Mouse (Mus musculus) forebrain, embryonic 16.5 days (tissue): Measurements from ENCODE around the gene Lrrc36. TPM values are rescaled to one million over a fixed set of nuclear protein-coding genes. Genes with fewer than 3 reads are reported as not detected.

Experiments
- ATAC-seq: fragments of 200-750 bp; cut with Nextera tagmentation; 2 replicates; pipeline ENCODE4 v1.8.0; 2017; ENCODE audit warnings: mild to moderate bottlenecking, moderate library complexity
- H3K27ac ChIP-seq: fragments of 300-500 bp; sonication (generic); 2 replicates; pipeline ENCODE4 v1.5.1; 2014; ENCODE audit warnings: low read length, control low read depth
- H3K27me3 ChIP-seq: fragments of 300-500 bp; sonication (generic); replicated peaks from 2 replicates; pipeline ENCODE4 v1.6.1; 2014; ENCODE audit warnings: low read length; ENCODE audit not compliant: control insufficient read depth, insufficient read depth
- H3K36me3 ChIP-seq: fragments of 300-500 bp; sonication (generic); 2 replicates; pipeline ENCODE4 v1.6.1; 2014; ENCODE audit not compliant: control insufficient read depth, insufficient read depth
- H3K4me1 ChIP-seq: fragments of 300-500 bp; sonication (generic); replicated peaks from 2 replicates; pipeline ENCODE4 v1.6.1; 2014; ENCODE audit warnings: low read length; ENCODE audit not compliant: control insufficient read depth, insufficient read depth
- H3K4me2 ChIP-seq: fragments of 300-500 bp; sonication (generic); 2 replicates; pipeline ENCODE4 v1.6.1; 2014; ENCODE audit warnings: mild to moderate bottlenecking, low read length, control low read depth
- H3K4me3 ChIP-seq: fragments of 300-500 bp; sonication (generic); replicated peaks from 2 replicates; pipeline ENCODE4 v1.5.1; 2014; ENCODE audit warnings: mild to moderate bottlenecking, low read length, control low read depth
- H3K9ac ChIP-seq: fragments of 300-500 bp; sonication (generic); replicated peaks from 2 replicates; pipeline ENCODE4 v1.6.1; 2014; ENCODE audit warnings: low read depth, low read length, control low read depth
- H3K9me3 ChIP-seq: fragments of 300-500 bp; sonication (generic); 2 replicates; pipeline ENCODE4 v1.6.1; 2016; ENCODE audit warnings: low read length; ENCODE audit not compliant: control insufficient read depth
- WGBS: fragments of 180-500 bp; shearing (Covaris S2); extraction: QIAGEN DNeasy Blood & Tissue Kit; methylation state at CpG from one replicate; pipeline ENCODE4 v1.1.7; 2014; 5-methylcytosine and 5-hydroxymethylcytosine counted together
- polyA plus RNA-seq: library from polyadenylated mRNA; unstranded; fragments of >200 nt; fragmentation: Nextera tagmentation; extraction: Ambion mirVana; gene quantifications from 2 replicates; pipeline ENCODE4 v1.2.1, GENCODE M21; 2015

Gene Lrrc36
- polyA plus RNA-seq, 1 experiment from 2014 or later, result 0.37 TPM

DNA sequence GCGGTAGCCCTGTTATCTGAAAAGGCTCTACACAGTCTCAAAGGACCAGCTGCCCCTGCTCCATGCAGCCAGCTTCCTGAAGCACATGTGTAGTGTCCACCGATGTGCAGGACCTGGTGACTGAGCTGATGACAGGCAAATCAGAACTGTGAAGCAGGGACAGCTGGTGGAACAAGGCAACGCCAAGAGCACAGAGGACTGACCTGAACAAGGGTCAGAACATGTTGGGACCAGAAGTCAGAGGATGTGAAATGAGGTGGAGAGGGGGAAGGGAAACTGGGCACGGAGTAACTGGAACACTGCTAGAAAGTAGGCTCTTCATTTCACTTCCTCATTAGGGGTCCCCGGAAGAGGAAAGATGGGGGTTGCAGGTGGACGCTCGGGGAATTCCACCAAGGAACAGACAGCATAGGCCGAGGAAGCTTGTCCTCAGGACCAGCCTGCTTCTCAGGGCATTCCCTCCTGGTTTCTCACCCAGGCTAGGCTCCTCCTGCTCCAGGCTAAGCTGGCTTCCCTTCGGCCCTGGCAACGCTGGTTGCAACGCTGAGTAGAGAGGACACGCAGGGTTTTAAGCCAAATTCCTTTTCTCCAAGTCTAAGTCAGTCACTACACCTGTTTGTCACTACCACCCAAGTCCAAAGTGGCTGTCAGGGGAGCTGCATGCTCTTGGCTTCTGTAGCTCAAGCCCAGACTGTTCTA, 20.1 kb upstream of the Lrrc36 start:
- no peaks in the 10 kb centered on the region for H3K27me3 ChIP-seq
- H3K4me1 ChIP-seq, result no peaks in the 10 kb centered on the region
- no peak overlapping the region for H3K27ac ChIP-seq
- WGBS, result 89% methylated on average over 12 of the region's 12 CpGs
- ATAC-seq, result no peak
- H3K4me3 ChIP-seq, result no peak overlapping the region
- H3K9ac ChIP-seq, result no peak overlapping the region
- no peak overlapping the region for H3K4me2 ChIP-seq
- no peaks in the 10 kb centered on the region for H3K9me3 ChIP-seq
- H3K36me3 ChIP-seq, result no peaks in the 10 kb centered on the region

GRCm38 (mm10) chr8:105393915-105394314, 19.5 kb upstream of the Lrrc36 start:
- Histone ChIP-seq H3K27ac (no peak overlapping the region), H3K9ac (no peak overlapping the region), H3K4me1 (no peaks in the 10 kb centered on the region), H3K4me3 (no peak overlapping the region), H3K4me2 (no peak overlapping the region), H3K27me3 (no peaks in the 10 kb centered on the region), H3K9me3 (no peaks in the 10 kb centered on the region), H3K36me3 (no peaks in the 10 kb centered on the region)
- WGBS, result 38% methylated on average over 7 of the region's 7 CpGs
- no peak for ATAC-seq

DNA sequence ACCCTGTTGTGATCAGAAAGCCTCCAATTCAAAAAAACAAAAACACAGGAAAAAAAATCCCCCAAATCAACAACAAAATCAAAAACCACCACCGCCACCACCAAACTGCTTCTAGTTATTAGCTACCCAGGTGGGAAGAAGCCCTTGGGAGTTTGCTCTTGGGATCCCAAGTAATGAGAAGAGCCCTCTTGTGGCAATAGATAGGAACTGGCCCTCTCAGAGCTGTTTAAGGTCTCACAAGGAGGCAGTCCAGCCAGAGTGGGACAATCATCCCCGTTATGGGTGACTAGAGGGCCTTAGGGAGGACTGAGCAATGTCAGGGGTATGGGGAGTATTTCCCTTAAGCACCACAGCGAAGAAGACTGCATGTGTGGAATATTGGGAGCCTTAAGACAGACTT, 15.6 kb upstream of the Lrrc36 start:
- no peak for ATAC-seq

DNA sequence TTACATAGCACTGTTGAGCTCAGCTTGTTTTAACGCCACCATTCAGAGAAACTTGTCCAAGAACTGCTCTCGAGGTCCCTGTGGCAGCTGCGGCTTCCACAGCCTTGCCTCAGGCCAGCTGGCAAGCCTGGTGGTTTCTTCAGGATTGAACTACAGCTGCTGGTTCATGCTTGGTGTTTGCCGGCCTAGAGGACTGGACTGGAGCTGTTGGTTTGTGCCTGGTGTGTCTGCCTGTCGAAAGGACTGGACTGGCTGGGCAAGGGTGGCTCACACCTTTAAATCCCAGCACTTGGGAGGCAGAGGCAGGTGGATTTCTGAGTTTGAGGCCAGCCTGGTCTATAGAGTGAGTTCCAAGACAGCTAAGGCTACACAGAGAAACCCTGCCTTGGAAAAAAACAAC, 13.4 kb upstream of the Lrrc36 start:
- no peak overlapping the region for H3K4me2 ChIP-seq
- no peaks in the 10 kb centered on the region for H3K9me3 ChIP-seq
- WGBS, result 91% methylated on average over 5 of the region's 5 CpGs
- H3K27me3 ChIP-seq, result no peaks in the 10 kb centered on the region
- H3K9ac ChIP-seq, result no peak overlapping the region
- H3K36me3 ChIP-seq, result no peaks in the 10 kb centered on the region
- no peaks in the 10 kb centered on the region for H3K4me1 ChIP-seq
- no peak overlapping the region for H3K4me3 ChIP-seq
- no peak overlapping the region for H3K27ac ChIP-seq
- no peak for ATAC-seq

More for the DNA sequence above, 15.6 kb upstream of the Lrrc36 start:
- Histone ChIP-seq H3K4me1 (no peaks in the 10 kb centered on the region), H3K4me2 (no peak overlapping the region), H3K36me3 (no peaks in the 10 kb centered on the region), H3K27me3 (no peaks in the 10 kb centered on the region), H3K9me3 (no peaks in the 10 kb centered on the region), H3K27ac (no peak overlapping the region), H3K4me3 (no peak overlapping the region), H3K9ac (no peak overlapping the region)
- WGBS, result 37% methylated on average over 3 of the region's 3 CpGs

GRCm38 (mm10) chr8:105403467-105403866, 9.9 kb upstream of the Lrrc36 start:
- Histone ChIP-seq H3K9me3 (no peaks in the 10 kb centered on the region), H3K4me2 (no peak overlapping the region), H3K9ac (no peak overlapping the region), H3K4me1 (peaks cover 6% of the 10 kb centered on the region), H3K36me3 (no peaks in the 10 kb centered on the region), H3K27ac (no peak overlapping the region), H3K4me3 (no peak overlapping the region), H3K27me3 (no peaks in the 10 kb centered on the region)
- no peak for ATAC-seq
- WGBS, result 90% methylated on average over 8 of the region's 8 CpGs

- no peak overlapping the region for H3K9ac ChIP-seq
- no peak overlapping the region for H3K27ac ChIP-seq
- no peak overlapping the region for H3K4me2 ChIP-seq
- no peaks in the 10 kb centered on the region for H3K9me3 ChIP-seq
- no peaks in the 10 kb centered on the region for H3K27me3 ChIP-seq
- peaks cover 6% of the 10 kb centered on the region for H3K4me1 ChIP-seq
- 38% methylated on average over 1 of the region's 1 CpGs for WGBS
- no peak overlapping the region for H3K4me3 ChIP-seq
- no peak for ATAC-seq
- H3K36me3 ChIP-seq, result no peaks in the 10 kb centered on the region
Observed at GRCm38 (mm10) chr8:105404496-105404895, 8.9 kb upstream of the Lrrc36 start.

- Histone ChIP-seq H3K4me1 (peaks cover 6% of the 10 kb centered on the region), H3K27me3 (no peaks in the 10 kb centered on the region), H3K4me3 (no peak overlapping the region), H3K9me3 (no peaks in the 10 kb centered on the region), H3K9ac (no peak overlapping the region), H3K27ac (no peak overlapping the region), H3K4me2 (no peak overlapping the region), H3K36me3 (no peaks in the 10 kb centered on the region)
- peak; percentile 81 for ATAC-seq
- WGBS, result 40% methylated on average over 10 of the region's 10 CpGs
Observed at GRCm38 (mm10) chr8:105406416-105406815, 7.0 kb upstream of the Lrrc36 start.

DNA sequence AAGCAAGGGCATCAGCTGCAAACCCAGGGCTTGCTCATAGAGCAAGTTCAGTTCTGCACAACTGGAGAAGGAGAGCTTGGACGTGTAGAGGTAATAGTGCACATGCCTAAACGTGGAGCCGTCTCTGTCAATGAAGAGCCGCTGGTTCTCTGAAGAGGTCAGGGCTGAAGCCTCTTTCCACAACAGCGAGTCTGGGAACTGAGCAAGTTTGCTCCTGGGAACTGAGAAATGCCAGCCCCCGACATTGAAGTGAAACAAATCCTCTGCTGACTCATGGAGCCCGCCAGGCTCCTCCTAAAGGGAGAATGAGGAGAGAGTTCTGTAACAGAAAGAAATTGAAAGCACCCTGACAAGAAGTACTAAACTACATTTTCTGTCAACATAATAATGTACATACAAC, 5.0 kb upstream of the Lrrc36 start:
- H3K4me3 ChIP-seq, result no peak overlapping the region
- peaks cover 8% of the 10 kb centered on the region for H3K4me1 ChIP-seq
- no peak for ATAC-seq
- peaks cover 7% of the 10 kb centered on the region for H3K27me3 ChIP-seq
- no peak overlapping the region for H3K27ac ChIP-seq
- H3K4me2 ChIP-seq, result no peak overlapping the region
- no peaks in the 10 kb centered on the region for H3K36me3 ChIP-seq
- no peaks in the 10 kb centered on the region for H3K9me3 ChIP-seq
- H3K9ac ChIP-seq, result no peak overlapping the region
- 65% methylated on average over 7 of the region's 7 CpGs for WGBS

- peaks cover 12% of the 10 kb centered on the region for H3K4me1 ChIP-seq
- H3K27me3 ChIP-seq, result peaks cover 15% of the 10 kb centered on the region
- H3K36me3 ChIP-seq, result no peaks in the 10 kb centered on the region
- H3K27ac ChIP-seq, result no peak overlapping the region
- no peaks in the 10 kb centered on the region for H3K9me3 ChIP-seq
- no peak overlapping the region for H3K4me2 ChIP-seq
- WGBS, result 96% methylated on average over 6 of the region's 6 CpGs
- H3K9ac ChIP-seq, result no peak overlapping the region
- no peak for ATAC-seq
- no peak overlapping the region for H3K4me3 ChIP-seq
Observed at GRCm38 (mm10) chr8:105409947-105410346, 3.4 kb upstream of the Lrrc36 start.

DNA sequence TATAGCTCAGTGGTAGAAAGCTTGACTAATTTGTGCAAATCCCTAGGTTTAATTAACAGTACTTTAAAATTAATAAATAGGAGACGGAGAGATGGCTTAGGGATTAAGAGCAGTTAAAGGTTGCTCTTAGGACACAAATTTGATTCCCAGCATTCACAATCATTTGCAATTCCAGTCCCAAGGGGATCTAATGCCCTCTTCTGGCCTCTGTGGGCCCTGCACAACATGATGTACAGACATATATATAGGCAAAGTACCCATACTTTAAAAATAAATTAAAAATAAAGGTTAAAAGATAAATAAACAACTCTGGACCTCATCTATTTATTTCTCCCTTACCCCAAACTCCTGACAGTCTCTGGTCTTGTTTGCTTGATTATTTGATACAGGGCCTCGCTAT, 5.6 kb downstream of the Lrrc36 start:
- Histone ChIP-seq H3K4me1 (no peaks in the 10 kb centered on the region), H3K9me3 (no peaks in the 10 kb centered on the region), H3K4me3 (no peak overlapping the region), H3K27ac (no peak overlapping the region), H3K36me3 (no peaks in the 10 kb centered on the region), H3K4me2 (no peak overlapping the region), H3K9ac (no peak overlapping the region), H3K27me3 (peaks cover 3% of the 10 kb centered on the region; the same call in 1 of the 2 replicates)
- no peak for ATAC-seq
- 77% methylated on average over 2 of the region's 2 CpGs for WGBS
